Mouse (Mus musculus) T-helper 1 cell (primary cell): ENCODE results near the gene Fcho2.

Experiments
- in situ Hi-C: fragments of 300-600 bp; cut with MboI, MseI; formaldehyde crosslinking; loops from one replicate; pipeline ENCODE4 v1.15.1; 2025; ENCODE audit warnings: high pct_unique_total_duplicates

Gene Fcho2

DNA sequence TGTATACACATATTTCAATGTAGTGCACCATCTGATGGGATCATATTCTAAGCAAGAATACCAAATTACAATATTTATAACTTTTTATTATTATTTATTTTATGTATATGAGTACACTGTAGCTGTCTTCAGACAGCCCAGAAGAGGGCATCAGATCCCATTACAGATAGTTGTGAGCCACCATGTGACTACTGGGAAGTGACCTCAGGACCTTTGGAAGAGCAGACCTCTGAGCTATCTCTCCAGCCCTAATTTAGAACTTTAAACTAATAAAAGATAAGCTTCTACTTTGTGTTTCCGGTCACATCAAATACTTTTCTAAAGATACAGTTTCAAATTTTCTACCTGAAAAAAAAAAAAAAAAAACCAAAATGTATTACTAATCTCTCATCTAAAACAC lies 6.2 kb downstream of the Fcho2 start:
- in situ Hi-C loops, result no loop called here

GRCm38 (mm10) chr13:98804480-98804879 lies 10.8 kb downstream of the Fcho2 start:
- in situ Hi-C loops, result no loop called here

DNA sequence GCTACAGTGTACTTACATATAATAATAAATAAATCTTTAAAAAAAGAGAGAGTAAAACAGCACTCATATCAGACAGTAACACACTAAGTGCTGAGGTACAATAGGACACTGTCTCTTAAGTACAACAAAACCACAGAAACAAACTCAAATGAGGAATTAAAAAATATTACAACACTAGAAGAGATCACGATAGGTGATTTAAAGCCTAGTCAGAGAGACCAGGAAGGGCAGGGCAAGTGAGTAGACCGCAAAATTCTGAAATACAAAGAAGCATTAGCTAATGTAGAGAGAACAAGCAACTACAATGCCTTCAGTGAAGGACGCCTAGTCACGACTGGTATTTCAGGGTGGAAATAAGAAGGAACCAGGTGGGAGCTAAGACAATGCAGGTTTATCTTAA lies 11.6 kb downstream of the Fcho2 start:
- in situ Hi-C loops, result no loop called here

DNA sequence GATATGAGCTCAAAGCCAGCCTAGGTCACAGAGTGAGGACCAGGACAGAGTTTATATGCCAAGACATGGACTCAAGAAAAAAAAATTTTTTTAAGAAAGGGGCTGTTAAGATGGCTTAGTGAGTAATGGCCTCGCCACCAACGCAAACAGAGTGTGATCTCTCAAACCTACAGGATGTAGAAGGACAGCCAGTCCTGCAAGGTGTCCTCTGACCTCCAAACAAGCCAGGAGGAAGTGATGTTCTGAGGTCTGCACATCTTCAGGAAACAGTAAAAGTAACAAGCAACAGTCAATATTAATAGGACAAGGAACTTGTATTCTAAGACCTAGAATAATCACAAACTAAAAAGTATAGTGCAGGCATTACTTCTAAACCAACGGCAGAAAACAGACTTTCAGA lies 12.3 kb downstream of the Fcho2 start:
- in situ Hi-C loops, result no loop called here

DNA sequence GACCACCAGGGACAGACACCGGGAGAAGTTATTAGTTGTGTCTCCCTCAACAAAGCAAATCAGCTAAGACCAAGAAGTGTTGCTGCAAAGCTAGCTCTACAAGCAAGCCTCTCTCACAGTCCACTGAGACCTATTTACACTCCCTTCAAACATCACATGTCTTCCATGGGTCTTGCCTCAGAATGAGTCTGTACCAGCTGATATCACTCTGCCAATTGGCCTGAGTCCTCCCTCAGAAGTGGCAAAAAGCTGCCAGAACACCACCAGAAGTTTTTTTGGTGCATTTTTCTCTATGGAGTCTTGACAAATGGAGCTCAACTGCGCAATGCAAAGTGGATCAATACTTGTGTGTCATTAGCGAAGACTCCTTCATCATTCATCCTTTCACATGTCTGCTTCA lies 19.7 kb downstream of the Fcho2 start:
- in situ Hi-C loops, result no loop called here

GRCm38 (mm10) chr13:98792864-98793263 lies 22.4 kb downstream of the Fcho2 start:
- in situ Hi-C loops, result no loop called here

- in situ Hi-C loops, result no loop called here
These were observed 23.6 kb downstream of the Fcho2 start for GRCm38 (mm10) chr13:98791693-98792092.

GRCm38 (mm10) chr13:98786970-98787685 lies 28.1 kb downstream of the Fcho2 start:
- in situ Hi-C loops, result no loop called here

DNA sequence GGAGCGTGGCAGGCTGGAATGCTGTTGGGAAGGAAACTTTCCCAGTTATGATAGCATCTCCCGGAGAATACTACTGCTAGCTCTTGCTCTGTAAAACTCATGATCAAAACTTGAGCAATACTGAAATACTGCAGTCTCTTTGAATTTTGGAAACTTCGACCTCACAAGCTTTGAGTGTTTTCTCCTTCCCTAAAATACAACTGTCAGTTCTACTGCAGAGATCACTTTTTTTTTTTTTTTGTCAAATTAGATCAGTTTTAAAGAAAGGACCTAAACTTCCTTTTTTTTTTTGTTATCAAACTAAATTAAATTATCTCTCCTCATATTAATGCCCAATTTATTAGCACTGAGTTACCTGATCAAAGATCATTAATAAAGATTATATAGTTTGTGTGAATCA lies 37.3 kb downstream of the Fcho2 start:
- in situ Hi-C loops, result no loop called here

- in situ Hi-C loops, result no loop called here
These were observed 43.8 kb downstream of the Fcho2 start for GRCm38 (mm10) chr13:98771484-98771883.

GRCm38 (mm10) chr13:98768329-98768728 lies 46.9 kb downstream of the Fcho2 start:
- in situ Hi-C loops, result no loop called here

DNA sequence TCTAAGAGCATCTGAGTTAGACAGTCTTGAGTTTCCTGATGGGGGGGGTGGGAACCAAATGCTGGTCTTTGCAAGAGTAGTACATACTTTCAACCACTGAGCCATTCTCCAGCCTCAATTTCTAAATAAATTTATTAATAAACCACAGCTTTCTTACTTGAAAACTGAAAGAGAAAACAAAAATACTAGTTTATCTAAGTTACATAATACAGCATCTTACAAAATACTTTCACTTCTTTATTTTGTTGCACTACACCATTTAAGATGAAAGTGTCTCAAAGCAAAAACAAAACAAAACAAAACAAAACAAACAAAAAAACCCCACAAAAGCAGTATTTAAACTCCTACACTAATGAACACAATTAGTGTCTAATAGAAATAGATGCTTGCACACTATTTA lies 53.5 kb downstream of the Fcho2 start:
- in situ Hi-C loops, result no loop called here

DNA sequence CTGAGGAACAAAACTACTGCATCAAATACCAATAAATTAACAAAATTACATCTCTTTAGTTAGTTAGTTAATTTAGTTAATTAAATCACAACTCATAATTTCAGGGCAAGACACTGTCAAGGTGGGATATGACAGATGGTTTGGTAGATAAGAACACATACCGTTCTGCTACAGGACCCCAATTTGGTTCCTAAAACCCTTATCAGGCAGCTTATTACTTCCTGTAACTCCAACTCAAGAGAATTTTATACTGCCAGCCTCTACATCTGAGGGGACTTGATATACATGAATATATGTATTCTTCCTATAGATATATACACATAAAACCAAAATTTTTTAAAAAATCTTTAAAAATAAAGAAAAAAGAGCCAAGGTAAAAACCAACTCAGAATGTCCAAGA lies 59.4 kb downstream of the Fcho2 start:
- in situ Hi-C loops, result no loop called here

DNA sequence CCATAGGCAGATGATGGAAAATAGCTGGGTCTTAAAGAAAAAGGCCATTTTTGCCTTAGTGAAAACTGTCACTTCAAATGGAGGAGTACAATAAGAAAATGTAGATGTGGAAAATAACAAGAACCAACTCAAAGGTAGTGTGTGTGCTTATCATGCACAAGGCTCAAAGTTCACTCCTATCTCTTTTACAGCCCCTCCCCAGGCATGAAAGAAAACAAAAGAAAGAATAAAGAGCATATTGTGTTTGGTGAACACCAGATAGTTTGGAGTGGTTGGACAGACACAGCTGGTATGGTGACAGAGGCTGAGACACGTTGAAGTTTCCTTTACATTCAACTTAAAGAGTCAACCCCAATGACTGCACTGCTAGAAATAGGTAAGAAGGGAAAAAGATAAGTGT lies 70.6 kb downstream of the Fcho2 start:
- in situ Hi-C loops, result loop anchor here (25.0 kb wide), 1 partner anchor 368 kb away; no protein-coding TSS in a partner anchor

GRCm38 (mm10) chr13:98743829-98744228 lies 71.4 kb downstream of the Fcho2 start:
- in situ Hi-C loops, result loop anchor here (25.0 kb wide), 1 partner anchor 368 kb away; no protein-coding TSS in a partner anchor

GRCm38 (mm10) chr13:98743214-98743613 lies 72.0 kb downstream of the Fcho2 start:
- in situ Hi-C loops, result loop anchor here (25.0 kb wide), 1 partner anchor 369 kb away; no protein-coding TSS in a partner anchor

- in situ Hi-C loops, result loop anchor here (25.0 kb wide), 1 partner anchor 374 kb away; no protein-coding TSS in a partner anchor
These were observed 77.0 kb downstream of the Fcho2 start for GRCm38 (mm10) chr13:98738213-98738612.

DNA sequence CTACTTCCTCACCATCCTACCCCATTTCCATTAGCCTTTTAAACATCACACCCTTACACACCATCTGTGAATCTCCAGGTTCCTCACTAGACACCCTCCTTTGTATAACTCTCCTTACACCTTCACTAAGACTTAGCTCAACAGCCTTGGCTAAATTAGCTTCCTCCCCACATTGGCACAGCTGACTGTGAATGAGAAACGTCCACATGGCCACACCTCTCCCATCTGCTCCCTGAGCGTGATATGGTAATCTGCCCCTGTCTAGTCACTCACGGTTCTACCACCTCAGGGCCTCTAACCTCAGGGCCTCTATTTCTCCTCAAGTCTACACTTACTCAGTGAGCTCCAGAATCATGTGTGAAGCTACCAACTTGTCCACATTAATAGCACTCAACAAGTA lies 82.0 kb downstream of the Fcho2 start:
- in situ Hi-C loops, result loop anchor here (25.0 kb wide), 1 partner anchor 379 kb away; no protein-coding TSS in a partner anchor

DNA sequence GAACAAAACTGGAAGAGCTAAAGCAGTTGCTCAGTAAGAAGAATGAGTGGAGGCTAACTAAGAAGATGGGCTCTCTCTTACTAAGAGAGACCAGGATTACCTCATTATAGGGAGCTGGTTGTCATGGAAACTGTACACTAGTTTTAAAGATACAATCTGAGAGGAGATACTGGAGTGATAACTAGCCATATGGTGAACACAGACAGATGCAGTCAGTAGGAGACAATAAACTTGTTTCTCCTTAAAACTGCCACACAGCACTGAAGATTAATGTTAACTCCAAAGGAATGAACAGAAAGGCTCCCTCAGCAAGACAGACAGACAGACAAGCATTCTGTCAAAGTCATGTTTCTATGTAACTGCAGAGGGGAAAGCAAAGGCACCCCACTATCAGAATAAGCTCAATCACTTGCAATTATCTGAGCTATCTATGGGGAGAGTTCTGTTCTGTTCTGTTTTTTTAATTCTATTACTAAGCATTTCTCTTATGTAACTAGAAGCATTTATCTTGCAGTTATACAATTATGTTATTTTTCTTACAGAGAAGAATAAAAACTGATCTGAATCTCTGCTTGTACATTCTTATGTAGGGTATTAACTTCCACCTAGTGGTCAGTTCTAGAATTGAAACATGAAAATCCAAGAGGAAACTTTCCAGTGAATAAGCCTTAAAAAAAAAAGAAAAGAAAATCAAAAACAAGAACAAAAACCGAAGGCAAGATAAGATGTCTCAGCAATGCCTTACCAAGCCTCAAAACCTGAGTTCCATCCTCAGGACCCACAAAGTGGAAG lies 85.8 kb downstream of the Fcho2 start:
- in situ Hi-C loops, result loop anchor here (25.0 kb wide), 1 partner anchor 383 kb away; no protein-coding TSS in a partner anchor

- in situ Hi-C loops, result loop anchor here (25.0 kb wide), 1 partner anchor 386 kb away; no protein-coding TSS in a partner anchor
These were observed 88.8 kb downstream of the Fcho2 start for GRCm38 (mm10) chr13:98726494-98726893.

DNA sequence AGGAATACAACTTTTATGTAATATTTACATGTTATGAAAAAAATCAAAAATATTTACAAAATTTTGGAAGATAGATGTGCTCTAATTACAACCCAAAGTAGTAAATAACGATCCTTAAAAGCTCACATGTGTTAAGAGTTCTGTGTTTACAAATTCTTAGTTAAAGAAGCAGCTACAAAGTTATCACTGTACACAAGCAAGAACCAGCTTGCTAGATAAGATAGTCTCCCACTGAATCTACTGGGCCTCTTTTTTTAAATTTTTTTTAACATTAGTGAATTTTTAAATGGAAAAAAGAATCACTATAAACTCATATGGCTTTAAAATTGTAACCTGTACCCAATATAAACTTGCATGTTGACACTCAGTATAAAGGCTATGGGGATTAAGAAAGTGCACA lies 91.8 kb downstream of the Fcho2 start:
- in situ Hi-C loops, result no loop called here

- in situ Hi-C loops, result no loop called here
These were observed 93.0 kb downstream of the Fcho2 start for GRCm38 (mm10) chr13:98722296-98722695.

DNA sequence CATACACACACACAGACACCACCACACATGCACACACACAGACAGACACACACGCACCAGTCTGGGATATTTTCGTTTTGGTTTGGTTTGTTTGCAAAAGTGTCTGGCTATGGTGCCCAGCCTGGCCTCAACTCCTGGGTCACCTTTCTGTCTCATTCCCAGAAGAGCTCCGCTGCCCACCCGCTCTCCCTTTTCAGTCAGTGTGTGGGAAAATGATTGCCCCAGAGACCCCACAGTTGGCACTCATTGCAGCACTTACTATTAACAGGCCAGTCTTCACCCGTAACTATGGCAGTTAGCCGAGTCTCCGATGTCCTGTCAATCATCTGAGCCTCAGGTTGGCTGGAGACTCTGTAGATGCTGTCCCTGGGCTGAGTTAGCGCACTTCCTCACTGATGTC lies 99.1 kb downstream of the Fcho2 start:
- in situ Hi-C loops, result no loop called here
